Mouse (Mus musculus) hindbrain, embryonic 14.5 days (tissue): ENCODE measurements around the gene Fbxo48. TPM values are rescaled to one million over a fixed set of nuclear protein-coding genes. Genes with fewer than 3 reads are reported as not detected.

Experiments used
- ATAC-seq: fragments of 200-750 bp; cut with Nextera tagmentation; 2 replicates; pipeline ENCODE4 v1.8.0; 2017; ENCODE audit warnings: moderate number of reproducible peaks, mild to moderate bottlenecking, moderate TSS enrichment, moderate library complexity; ENCODE audit not compliant: low FRiP score
- DNase-seq: peaks from one replicate; pipeline ENCODE4 v3.0.0-alpha.2; 2015; ENCODE audit warnings: low spot score
- H3K27ac ChIP-seq: fragments of 300-500 bp; sonication (generic); 2 replicates; pipeline ENCODE4 v1.5.1; 2014; ENCODE audit warnings: mild to moderate bottlenecking, moderate library complexity
- H3K27me3 ChIP-seq: fragments of 300-500 bp; sonication (generic); 2 replicates; pipeline ENCODE4 v1.6.1; 2014; ENCODE audit warnings: mild to moderate bottlenecking, low read length, mixed read lengths; ENCODE audit not compliant: control insufficient read depth, insufficient read depth
- H3K36me3 ChIP-seq: fragments of 300-500 bp; sonication (generic); replicated peaks from 2 replicates; pipeline ENCODE4 v1.6.1; 2014; ENCODE audit not compliant: control insufficient read depth, insufficient read depth
- H3K4me1 ChIP-seq: fragments of 300-500 bp; sonication (generic); replicated peaks from 2 replicates; pipeline ENCODE4 v1.6.1; 2014; ENCODE audit warnings: antibody characterized with exemption, low read length, mixed read lengths; ENCODE audit not compliant: control insufficient read depth, insufficient read depth
- H3K4me2 ChIP-seq: fragments of 300-500 bp; sonication (generic); replicated peaks from 2 replicates; pipeline ENCODE4 v1.6.1; 2014; ENCODE audit warnings: mild to moderate bottlenecking, moderate library complexity
- H3K4me3 ChIP-seq: fragments of 300-500 bp; sonication (generic); replicated peaks from 2 replicates; pipeline ENCODE4 v1.5.1; 2014; ENCODE audit warnings: mild to moderate bottlenecking, low read length
- H3K9ac ChIP-seq: fragments of 300-500 bp; sonication (generic); 2 replicates; pipeline ENCODE4 v1.6.1; 2014
- H3K9me3 ChIP-seq: fragments of 300-500 bp; sonication (generic); 2 replicates; pipeline ENCODE4 v1.6.1; 2016; ENCODE audit warnings: low read length; ENCODE audit not compliant: control insufficient read depth
- WGBS: fragments of 180-500 bp; shearing (Covaris S2); extraction: QIAGEN DNeasy Blood & Tissue Kit; methylation state at CpG from one replicate; pipeline ENCODE4 v1.1.7; 2014; 5-methylcytosine and 5-hydroxymethylcytosine counted together
- polyA plus RNA-seq: library from polyadenylated mRNA; unstranded; fragments of >200 nt; fragmentation: Nextera tagmentation; extraction: Ambion mirVana; gene quantifications from 2 replicates; pipeline ENCODE4 v1.2.1, GENCODE M21; 2014

Gene Fbxo48
- polyA plus RNA-seq, 1 experiment from 2014 or later, result 0.17 TPM

DNA sequence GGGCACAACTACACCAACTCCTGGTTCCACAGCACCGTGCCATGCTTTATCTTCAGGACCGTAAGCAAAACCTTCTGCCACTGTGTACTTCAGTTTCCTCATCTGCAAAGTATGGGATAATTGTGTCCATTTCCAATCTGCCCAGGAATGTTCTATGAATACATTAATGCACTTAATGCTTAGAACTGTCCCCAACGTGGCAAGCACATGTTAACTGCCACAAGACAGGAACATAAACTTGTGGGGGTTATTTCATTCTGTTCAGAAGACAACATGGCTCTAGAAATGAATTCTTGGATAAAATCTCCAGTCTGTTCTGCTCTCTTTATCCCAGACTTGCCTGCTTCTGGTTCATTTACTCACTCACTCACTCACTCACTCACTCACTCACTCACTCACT lies 52.6 kb downstream of the Fbxo48 start:
- H3K4me3 ChIP-seq, result no peak overlapping the region
- H3K4me1 ChIP-seq, result no peaks in the 10 kb centered on the region
- WGBS, result 74% methylated on average over 3 of the region's 3 CpGs
- no peaks in the 10 kb centered on the region for H3K36me3 ChIP-seq
- DNase-seq (no peak), ATAC-seq (no peak)
- H3K27me3 ChIP-seq, result no peaks in the 10 kb centered on the region
- H3K9me3 ChIP-seq, result no peaks in the 10 kb centered on the region
- no peak overlapping the region for H3K4me2 ChIP-seq
- H3K27ac ChIP-seq, result no peak overlapping the region
- no peak overlapping the region for H3K9ac ChIP-seq

Other genes starting within 250 kb of the Fbxo48 start
- 7.0 and 7.2 TPM in 2 replicates for gene Egfr, start 199.2 kb upstream of the Fbxo48 start, polyA plus RNA-seq
- gene Cnrip1, start 100.2 kb downstream of the Fbxo48 start, polyA plus RNA-seq, result 142 and 148 TPM in 2 replicates
- 4.4 TPM in 2 replicates for gene Plek, start 101.0 kb downstream of the Fbxo48 start, polyA plus RNA-seq
- 240 and 268 TPM in 2 replicates for gene Ppp3r1, start 207.9 kb downstream of the Fbxo48 start, polyA plus RNA-seq
- gene Wdr92, start 230.7 kb downstream of the Fbxo48 start, polyA plus RNA-seq, result 21.0 TPM in 2 replicates